Mouse (Mus musculus): ENCODE measurements at regions not wholly inside any gene's neighbourhood (a gene's known extent, or its start where the extent isn't known, plus 50 kb on each side); places are given as distances from the start of the nearest gene placed in this dataset.

GRCm38 (mm10) chr1:76197651-76198050 is 651.6 kb downstream of the Slc4a3 start:
- TF ChIP-seq MAFK (IDR thresholded peaks at IDR 0.05; ENCODE audit: insufficient read depth, low read depth, low read length) (no peak), ZC3H11A (IDR thresholded peaks at IDR 0.05; ENCODE audit: borderline replicate concordance, low read depth, low read length) (no peak), CHD2 (IDR thresholded peaks at IDR 0.05; ENCODE audit: low read depth, low read length) (no peak)

Data from ES-E14 (cell line).